Mouse (Mus musculus) MEL (cell line): Measurements from ENCODE around the gene Palm. TPM values are rescaled to one million over a fixed set of nuclear protein-coding genes. Genes with fewer than 3 reads are reported as not detected.

Source experiments
- DNase-seq: peaks from one replicate; pipeline ENCODE4 v3.0.0; 2011; ENCODE audit warnings: low read depth, low spot score
- H3K27ac ChIP-seq: 2 replicates; pipeline ENCODE4 v1.5.1; 2012; ENCODE audit warnings: low read depth, mild to moderate bottlenecking, control low read depth, low read length, moderate library complexity; ENCODE audit not compliant: control insufficient read depth
- H3K27me3 ChIP-seq, 2 experiments: fragments of 150-350 bp in 1 of 2; sonication (generic) in 1 of 2; 2 replicates each; pipeline ENCODE4 v1.6.1; 2012; ENCODE audit warnings: low read length in 2 of 2, mild to moderate bottlenecking in 2 of 2, improper control_type of control experiment in 1 of 2, moderate library complexity in 1 of 2; ENCODE audit not compliant: insufficient read depth in 2 of 2, control insufficient read depth in 1 of 2
- H3K36me3 ChIP-seq, 2 experiments: 2 replicates each; pipeline ENCODE4 v1.6.1; 2012 to 2014; ENCODE audit warnings: low read length in 2 of 2, improper control_type of control experiment in 1 of 2, inconsistent platforms in 1 of 2, mild to moderate bottlenecking in 1 of 2; ENCODE audit not compliant: insufficient read depth in 2 of 2, control insufficient read depth in 1 of 2
- H3K4me1 ChIP-seq, 2 experiments: fragments of 150-350 bp in 1 of 2; sonication (generic) in 1 of 2; 2 replicates each; pipeline ENCODE4 v1.6.1; 2012; ENCODE audit warnings: low read length in 2 of 2, improper control_type of control experiment in 1 of 2, mild to moderate bottlenecking in 1 of 2; ENCODE audit not compliant: insufficient read depth in 2 of 2, control insufficient read depth in 1 of 2
- H3K4me3 ChIP-seq, 2 experiments: fragments of 150-350 bp in 1 of 2; sonication (generic) in 1 of 2; 2 replicates each; pipeline ENCODE4 v1.5.1; 2012; ENCODE audit warnings: low read depth in 2 of 2, low read length in 2 of 2, mild to moderate bottlenecking in 2 of 2, moderate library complexity in 2 of 2, control low read depth in 1 of 2, improper control_type of control experiment in 1 of 2; ENCODE audit not compliant: control insufficient read depth in 1 of 2, insufficient read depth in 1 of 2
- H3K79me2 ChIP-seq: 2 replicates; pipeline ENCODE4 v1.6.1; 2012; ENCODE audit warnings: mild to moderate bottlenecking, low read length, moderate library complexity; ENCODE audit not compliant: control insufficient read depth, poor library complexity, insufficient read depth
- H3K9ac ChIP-seq: 2 replicates; pipeline ENCODE4 v1.6.1; 2012; ENCODE audit warnings: low read depth, mild to moderate bottlenecking, control low read depth, low read length, moderate library complexity; ENCODE audit not compliant: control insufficient read depth, poor library complexity, severe bottlenecking
- H3K9me3 ChIP-seq: fragments of 150-350 bp; sonication (generic); replicated peaks from 2 replicates; pipeline ENCODE4 v1.6.1; 2012; ENCODE audit warnings: mild to moderate bottlenecking, low read length, improper control_type of control experiment, moderate library complexity; ENCODE audit not compliant: insufficient read depth
- BHLHE40 ChIP-seq: IDR thresholded peaks from 2 replicates; pipeline ENCODE4 v1.6.1; 2012; ENCODE audit warnings: low read depth, mild to moderate bottlenecking, inconsistent platforms, low read length, improper control_type of control experiment, borderline replicate concordance
- CTCF ChIP-seq, 3 experiments: IDR thresholded peaks in 2 of 3; conservative IDR thresholded peaks in 1 of 3; 2 replicates each; pipeline ENCODE4 v1.5.1; 2011 to 2012; ENCODE audit warnings: low read length in 3 of 3, low read depth in 2 of 3, mild to moderate bottlenecking in 2 of 3, improper control_type of control experiment in 1 of 3, inconsistent platforms in 1 of 3, mixed read lengths in 1 of 3, moderate library complexity in 1 of 3; ENCODE audit not compliant: control insufficient read depth in 1 of 3, insufficient read depth in 1 of 3, poor library complexity in 1 of 3, severe bottlenecking in 1 of 3
- EP300 ChIP-seq, 2 experiments: IDR thresholded peaks; 2 replicates each; pipeline ENCODE4 v1.6.1; 2011; ENCODE audit warnings: improper control_type of control experiment in 2 of 2, low read length in 2 of 2, low read depth in 1 of 2, mild to moderate bottlenecking in 1 of 2
- GABPA ChIP-seq: IDR thresholded peaks from 2 replicates; pipeline ENCODE4 v1.6.1; 2012; ENCODE audit warnings: low read depth, mild to moderate bottlenecking, inconsistent platforms, low read length, improper control_type of control experiment, moderate library complexity
- HCFC1 ChIP-seq: IDR thresholded peaks from 2 replicates; pipeline ENCODE4 v1.6.1; 2012; ENCODE audit warnings: low read depth, mild to moderate bottlenecking, inconsistent platforms, low read length, improper control_type of control experiment, moderate library complexity
- JUND ChIP-seq: IDR thresholded peaks from 2 replicates; pipeline ENCODE4 v1.6.1; 2011; ENCODE audit warnings: low read depth, mild to moderate bottlenecking, improper control_type of control experiment, low read length
- KAT2A ChIP-seq: conservative IDR thresholded peaks from 2 replicates; pipeline ENCODE4 v1.6.1; 2012; ENCODE audit warnings: low read depth, low read length, improper control_type of control experiment, inconsistent platforms
- MAFK ChIP-seq: IDR thresholded peaks from 2 replicates; pipeline ENCODE4 v1.6.1; 2011; ENCODE audit warnings: low read depth, mild to moderate bottlenecking, low read length, improper control_type of control experiment, borderline replicate concordance
- MXI1 ChIP-seq: IDR thresholded peaks from 2 replicates; pipeline ENCODE4 v1.6.1; 2011; ENCODE audit warnings: mild to moderate bottlenecking, low read depth, low read length, improper control_type of control experiment
- MYB ChIP-seq: IDR thresholded peaks from 2 replicates; pipeline ENCODE4 v1.6.1; 2011; ENCODE audit warnings: mild to moderate bottlenecking, low read depth, low read length, improper control_type of control experiment
- POLR2AphosphoS2 ChIP-seq: IDR thresholded peaks from 2 replicates; pipeline ENCODE4 v1.6.1; 2011; ENCODE audit warnings: low read length, improper control_type of control experiment
- RAD21 ChIP-seq: IDR thresholded peaks from 2 replicates; pipeline ENCODE4 v1.6.1; 2011; ENCODE audit warnings: mild to moderate bottlenecking, low read depth, low read length, improper control_type of control experiment
- RCOR1 ChIP-seq: IDR thresholded peaks from 2 replicates; pipeline ENCODE4 v1.6.1; 2012; ENCODE audit warnings: low read depth, mild to moderate bottlenecking, inconsistent platforms, low read length, improper control_type of control experiment
- SIN3A ChIP-seq: IDR thresholded peaks from 2 replicates; pipeline ENCODE4 v1.6.1; 2012; ENCODE audit warnings: low read length, improper control_type of control experiment, inconsistent platforms
- SMC3 ChIP-seq: IDR thresholded peaks from 2 replicates; pipeline ENCODE4 v1.6.1; 2011; ENCODE audit warnings: low read depth, low read length, improper control_type of control experiment
- TAL1 ChIP-seq: IDR thresholded peaks from 2 replicates; pipeline ENCODE4 v1.6.1; 2012; ENCODE audit warnings: mild to moderate bottlenecking, inconsistent platforms, low read length, moderate library complexity, mixed read lengths
- TCF12 ChIP-seq: IDR thresholded peaks from 2 replicates; pipeline ENCODE4 v1.6.1; 2014; ENCODE audit warnings: low read depth, mild to moderate bottlenecking, inconsistent platforms, low read length, improper control_type of control experiment, moderate library complexity
- USF2 ChIP-seq, 2 experiments: IDR thresholded peaks; 2 replicates each; pipeline ENCODE4 v1.6.1; 2011 to 2012; ENCODE audit warnings: improper control_type of control experiment in 2 of 2, low read length in 2 of 2, borderline replicate concordance in 1 of 2, inconsistent platforms in 1 of 2, low read depth in 1 of 2, mild to moderate bottlenecking in 1 of 2; ENCODE audit not compliant: insufficient read depth in 1 of 2
- ZC3H11A ChIP-seq: IDR thresholded peaks from 2 replicates; pipeline ENCODE4 v1.6.1; 2012; ENCODE audit warnings: low read depth, mild to moderate bottlenecking, inconsistent platforms, low read length, improper control_type of control experiment
- ZMIZ1 ChIP-seq: IDR thresholded peaks from 2 replicates; pipeline ENCODE4 v1.6.1; 2012; ENCODE audit warnings: low read depth, mild to moderate bottlenecking, inconsistent platforms, low read length, improper control_type of control experiment, moderate library complexity
- polyA plus RNA-seq, 2 experiments: library from polyadenylated mRNA; stranded (reverse) in 1 of 2; unstranded in 1 of 2; fragments of >175 nt in 1 of 2; fragments of >200 nt in 1 of 2; gene quantifications; 2 replicates each; pipeline versions ENCODE4 v1.2.1 to v1.2.4; 2012; ENCODE audit warnings: low replicate concordance in 2 of 2, low read depth in 1 of 2; ENCODE audit not compliant: insufficient read length in 2 of 2, insufficient read depth in 1 of 2, missing spikeins in 1 of 2
- total RNA-seq: library from RNA; depleted of rRNA; stranded (reverse); fragments of 300-350 nt; gene quantifications from 2 replicates; pipeline ENCODE4 v1.2.3, GENCODE M21; 2012

The Palm gene
- total and polyA plus RNA-seq, 3 experiments, result 4.8 to 15.5 TPM; not detected in 1

GRCm38 (mm10) chr10:79783920-79784800, 9.2 kb upstream of the Palm start:
- Histone ChIP-seq H3K9ac (no peak overlapping the region), H3K27ac (no peak overlapping the region), H3K9me3 (no peaks in the 10 kb centered on the region), H3K4me3 (no peak overlapping the region), H3K79me2 (no peaks in the 10 kb centered on the region), H3K36me3 (no peaks in the 10 kb centered on the region; a peak in 1 of 4 replicates), H3K27me3 (no peaks in the 10 kb centered on the region)
- TF ChIP-seq RCOR1 (no peak), HCFC1 (no peak), ZMIZ1 (no peak), RAD21 (peak; percentile 10), GABPA (no peak), SMC3 (peak; percentile 48), CTCF (IDR thresholded peaks at IDR 0.05 in 2 of 3, conservative IDR thresholded peaks at IDR 0.05 in 1 of 3; ENCODE audit: control insufficient read depth in 1 of 3, insufficient read depth in 1 of 3, low read depth in 2 of 3, low read length in 3 of 3, poor library complexity in 1 of 3, severe bottlenecking in 1 of 3) (peak; percentile 70 to 76 (median 74)), MAFK (no peak)
- TF ChIP-seq, all 39 proteins: peak for 3
- H3K4me1 ChIP-seq, result peaks cover 0 to 15% of the 10 kb centered on the region in 2 experiments; a peak in 2 of 4 replicates
- DNase-seq, result peak; percentile 73

GRCm38 (mm10) chr10:79788386-79789158, 4.8 kb upstream of the Palm start:
- H3K9ac ChIP-seq, result peak overlapping the region; percentile 42
- H3K4me1 ChIP-seq, result peaks cover 0 to 10% of the 10 kb centered on the region in 2 experiments; a peak in 3 of 4 replicates
- H3K27me3 ChIP-seq, result no peaks in the 10 kb centered on the region
- no peak overlapping the region; the same call in 1 of the 2 replicates for H3K27ac ChIP-seq
- no peaks in the 10 kb centered on the region; a peak in 1 of 4 replicates for H3K36me3 ChIP-seq
- peak overlapping the region in 1 of 2 experiments; percentile 29; a peak in 2 of 4 replicates for H3K4me3 ChIP-seq
- TF ChIP-seq SIN3A (peak; percentile 52; the same call in 1 of the 2 replicates), GABPA (no peak), CTCF (IDR thresholded peaks at IDR 0.05 in 2 of 3, conservative IDR thresholded peaks at IDR 0.05 in 1 of 3; ENCODE audit: control insufficient read depth in 1 of 3, insufficient read depth in 1 of 3, low read depth in 2 of 3, low read length in 3 of 3, poor library complexity in 1 of 3, severe bottlenecking in 1 of 3) (peak; percentile 66 to 96 (median 90)), EP300 (IDR thresholded peaks at IDR 0.05; ENCODE audit: low read depth in 1 of 2, low read length in 2 of 2) (no peak), BHLHE40 (peak; percentile 9; the same call in 1 of the 2 replicates), TAL1 (no peak), TCF12 (0 out of 2 replicates have a peak, but pooled peaks have one; percentile 9), MAFK (no peak), RAD21 (peak; percentile 85), POLR2AphosphoS2 (no peak), MYB (no peak), ZC3H11A (peak; percentile 69), MXI1 (peak; percentile 41; the same call in 1 of the 2 replicates), JUND (no peak), HCFC1 (0 out of 2 replicates have a peak, but pooled peaks have one; percentile 21), KAT2A (no peak), USF2 (IDR thresholded peaks at IDR 0.05; ENCODE audit: borderline replicate concordance in 1 of 2, insufficient read depth in 1 of 2, low read depth in 1 of 2, low read length in 2 of 2) (no peak), SMC3 (peak; percentile 81)
- TF ChIP-seq, all 39 proteins: peak for 9
- DNase-seq, result peak; percentile 83
- Histone ChIP-seq H3K9me3 (no peaks in the 10 kb centered on the region), H3K79me2 (no peaks in the 10 kb centered on the region)
